Mouse (Mus musculus) gastrocnemius, postnatal 4 days (tissue): Measurements from ENCODE around the gene Cela3b. TPM values are rescaled to one million over a fixed set of nuclear protein-coding genes. Genes with fewer than 3 reads are reported as not detected.
"Not testable (repeated sequence)": the region's sequence is repeated elsewhere in the genome, so short reads cannot be mapped to it uniquely, and the experiment has no call there.

Source experiments
- DNase-seq, 2 experiments: peaks; one replicate each; pipeline ENCODE4 v3.0.0; 2021 to 2022; ENCODE audit warnings: low spot score in 2 of 2, mixed read lengths in 2 of 2
- total RNA-seq, 2 experiments: library from RNA; stranded (reverse); gene quantifications; 2 replicates each; pipeline ENCODE4 v1.2.3; 2021

The Cela3b gene
- total RNA-seq, 2 experiments from 2014 or later: 0.34 TPM; not detected in 1

DNA sequence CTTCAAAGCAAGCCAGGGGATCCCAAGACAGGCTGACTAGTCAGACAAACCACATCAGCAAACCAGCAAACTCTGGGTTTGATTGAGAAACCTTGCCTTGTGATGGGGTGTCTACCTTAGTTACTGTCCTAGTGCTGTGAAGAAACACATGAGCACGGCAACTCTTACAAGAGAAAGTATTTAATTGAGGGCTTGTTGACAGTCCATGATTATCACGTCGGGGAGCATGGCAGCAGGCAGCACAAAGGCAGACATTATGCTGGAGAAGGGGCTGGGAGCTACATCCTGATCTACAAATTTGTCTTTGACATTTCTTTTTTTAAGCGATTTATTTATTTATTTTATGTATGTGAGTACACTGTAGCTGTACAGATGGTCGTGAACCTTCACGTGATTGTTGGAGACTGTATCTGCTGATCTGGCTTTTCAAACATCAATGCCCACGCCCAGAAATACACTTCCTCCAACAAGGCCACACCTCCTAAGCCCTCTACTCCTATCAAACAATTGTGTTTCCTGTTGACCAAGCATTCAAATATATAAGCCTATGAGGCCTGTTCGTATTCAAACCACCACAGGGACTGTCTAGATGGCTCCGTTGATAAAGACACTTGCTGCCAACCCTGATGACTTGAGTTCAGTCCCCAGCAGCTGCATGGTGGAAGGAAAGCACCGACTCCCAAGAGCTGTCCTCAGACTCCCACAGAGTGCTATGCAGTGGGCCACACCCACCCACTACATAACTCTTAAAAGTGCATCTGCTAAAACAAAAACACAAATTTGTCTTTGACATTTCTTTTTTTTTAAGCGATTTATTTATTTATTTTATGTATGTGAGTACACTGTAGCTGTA lies 12.4 kb downstream of the Cela3b start:
- no peak for DNase-seq

DNA sequence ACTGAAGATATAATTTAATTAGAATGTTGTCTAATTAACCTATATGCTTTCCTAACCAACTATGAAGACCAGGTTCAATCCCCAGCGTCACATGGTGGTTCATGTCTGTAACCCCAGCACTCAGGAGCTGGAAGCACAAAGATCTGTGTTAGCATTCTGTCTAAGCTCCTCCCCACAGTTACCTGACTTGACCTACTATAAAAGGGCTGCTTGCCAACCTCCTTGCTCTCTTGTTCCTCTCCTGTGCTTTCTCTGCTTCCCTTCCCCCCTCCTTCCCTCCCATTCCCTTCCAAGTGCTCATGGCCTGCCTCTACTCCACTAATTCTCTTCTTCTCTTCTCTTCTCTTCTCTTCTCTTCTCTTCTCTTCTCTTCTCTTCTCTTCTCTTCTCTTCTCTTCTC lies 15.4 kb downstream of the Cela3b start:
- DNase-seq: no peak

DNA sequence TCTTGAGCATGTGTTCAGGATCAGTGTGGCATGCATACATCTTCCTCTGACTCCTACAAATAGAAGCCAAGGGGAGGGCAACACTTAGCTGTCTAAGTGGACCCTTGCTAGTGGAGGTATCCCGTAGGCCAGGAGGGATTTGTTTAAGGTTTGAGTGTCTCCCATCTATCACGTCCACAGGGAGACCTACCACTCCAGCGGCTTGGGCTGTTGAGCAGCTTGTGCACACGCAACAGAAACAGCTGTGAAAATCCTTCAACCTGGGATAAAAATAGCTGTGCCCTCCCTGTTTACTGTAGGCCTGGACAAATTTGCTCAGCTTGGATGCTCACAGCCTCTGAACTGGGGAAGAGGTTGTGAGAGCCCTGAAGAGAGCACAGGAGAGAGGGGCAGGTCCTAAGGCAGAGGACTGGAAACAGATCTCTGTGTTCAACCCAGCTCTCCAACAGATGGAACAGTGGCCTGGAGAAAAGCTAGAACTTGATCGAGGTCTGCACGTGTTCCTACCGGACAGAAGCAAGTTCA lies 18.1 kb downstream of the Cela3b start:
- DNase-seq: not testable (repeated sequence)

DNA sequence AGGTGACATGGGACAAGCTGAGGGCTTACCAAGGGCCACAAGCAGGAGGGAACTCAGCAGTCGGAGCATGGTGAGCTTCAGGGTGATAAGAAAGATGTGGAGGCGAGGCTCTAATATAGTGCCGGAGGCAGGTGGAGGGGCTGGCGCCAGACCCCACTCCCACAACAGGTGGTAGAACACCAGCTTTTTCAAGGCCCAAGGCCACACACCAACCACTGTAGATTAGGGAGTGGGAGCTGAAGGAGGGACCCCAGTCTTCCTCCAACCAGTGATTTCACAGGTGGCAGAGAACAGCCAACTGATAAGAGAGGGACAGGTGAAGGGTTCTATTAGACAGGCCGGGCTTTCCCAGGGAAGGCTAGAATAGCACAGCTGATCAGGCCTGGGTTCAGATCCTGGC lies 20.6 kb downstream of the Cela3b start, which contains the start of gene Cela3a:
Gene Cela3a, minus strand, starts transcription at position 101 of the 400 bp plus-strand sequence.
- DNase-seq: no peak

DNA sequence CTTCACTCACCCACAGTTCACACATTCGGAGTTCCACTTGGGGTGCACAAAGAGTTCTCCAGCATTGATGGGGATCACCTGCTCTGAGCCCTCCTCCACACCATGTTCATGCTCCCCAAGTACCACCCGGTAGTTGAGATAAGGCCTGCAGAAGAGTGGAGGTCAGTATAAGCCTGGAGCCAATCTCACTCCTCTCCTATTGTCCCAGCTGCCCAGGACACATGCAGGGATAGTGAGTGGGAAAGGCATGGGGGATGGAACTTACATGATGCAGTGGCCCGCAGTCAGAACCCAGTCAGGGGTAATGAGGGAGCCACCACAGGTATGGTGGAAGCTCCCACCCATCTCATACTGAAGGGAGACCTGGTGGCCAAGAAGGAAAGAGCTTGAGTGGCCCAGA lies 24.8 kb downstream of the Cela3b start:
- DNase-seq: no peak

DNA sequence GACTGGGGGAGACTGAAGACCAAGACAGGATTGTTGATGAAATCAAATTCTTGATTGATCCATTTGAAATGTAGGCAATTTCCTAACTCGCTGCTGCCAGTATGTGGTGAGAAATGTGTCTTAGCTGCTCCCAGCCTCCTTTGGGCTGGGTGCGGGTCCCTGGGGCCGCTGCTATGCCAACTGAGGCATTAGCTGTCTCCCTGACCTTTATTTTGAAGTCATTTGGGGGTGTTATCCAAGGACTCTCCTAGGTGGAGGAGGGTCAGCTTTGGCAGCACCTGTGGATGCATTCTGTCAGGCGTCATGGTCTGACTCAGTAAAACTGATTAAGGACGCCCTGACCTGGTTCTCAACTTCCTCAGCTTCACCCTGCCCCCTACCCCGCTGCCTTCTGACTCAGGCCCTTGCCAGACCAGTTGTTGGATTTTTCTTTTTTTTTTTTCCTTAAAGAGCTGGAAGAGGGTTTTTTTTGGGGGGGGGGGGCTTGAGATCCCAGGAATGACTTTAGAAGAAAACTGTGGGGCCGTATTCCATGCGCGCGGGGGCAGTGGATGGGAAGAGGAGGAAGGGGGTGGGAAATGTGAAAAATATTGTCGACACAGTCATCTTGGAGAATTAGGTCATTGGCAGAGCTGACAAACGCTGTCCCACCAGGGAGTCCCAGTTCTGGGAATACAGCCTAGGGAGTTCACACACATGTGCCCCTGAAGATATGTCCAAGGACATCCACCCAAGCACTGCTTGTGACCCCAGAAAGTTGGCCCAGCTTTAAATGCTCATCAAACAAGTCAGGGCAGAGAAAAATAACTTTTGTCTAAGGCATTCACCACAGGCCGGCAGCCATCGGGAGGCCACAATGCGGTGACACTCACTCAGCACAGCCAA lies 33.5 kb downstream of the Cela3b start:
- DNase-seq: no peak

DNA sequence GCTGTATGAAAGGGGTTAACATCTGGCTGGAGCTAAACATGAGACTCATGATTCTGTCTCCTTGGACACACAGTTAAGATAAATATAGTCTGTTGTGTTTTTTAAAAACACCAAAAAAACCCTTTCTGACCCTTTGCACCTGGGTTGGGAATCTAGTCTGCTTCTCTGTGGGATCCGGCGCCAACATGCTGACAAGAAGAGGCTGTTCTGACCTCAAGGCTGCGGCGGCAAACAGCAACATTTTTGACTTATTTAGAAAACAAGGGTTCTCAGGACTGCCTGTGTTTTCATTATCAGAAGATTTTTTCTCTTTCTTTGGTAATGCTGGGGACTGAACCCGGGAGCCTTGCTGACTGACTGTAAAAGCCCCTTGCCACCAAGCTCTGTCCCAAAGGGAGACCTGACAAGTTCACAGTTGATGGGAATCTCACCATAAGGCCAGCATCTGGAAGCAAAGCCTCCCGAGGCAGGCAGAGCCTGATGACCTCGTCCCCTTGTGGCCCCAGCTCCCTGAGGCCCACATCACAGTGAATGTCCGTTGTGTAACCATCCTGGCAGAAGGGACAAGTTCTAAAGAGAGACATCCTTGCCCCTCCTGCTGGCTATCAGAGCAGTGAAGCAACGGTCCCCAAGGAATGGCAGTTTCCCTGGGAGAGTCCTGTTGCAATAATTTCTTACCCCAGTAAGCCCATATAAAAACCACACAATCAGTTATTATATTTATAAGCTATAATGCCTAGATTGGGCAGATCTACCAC lies 36.8 kb downstream of the Cela3b start:
- no peak for DNase-seq

DNA sequence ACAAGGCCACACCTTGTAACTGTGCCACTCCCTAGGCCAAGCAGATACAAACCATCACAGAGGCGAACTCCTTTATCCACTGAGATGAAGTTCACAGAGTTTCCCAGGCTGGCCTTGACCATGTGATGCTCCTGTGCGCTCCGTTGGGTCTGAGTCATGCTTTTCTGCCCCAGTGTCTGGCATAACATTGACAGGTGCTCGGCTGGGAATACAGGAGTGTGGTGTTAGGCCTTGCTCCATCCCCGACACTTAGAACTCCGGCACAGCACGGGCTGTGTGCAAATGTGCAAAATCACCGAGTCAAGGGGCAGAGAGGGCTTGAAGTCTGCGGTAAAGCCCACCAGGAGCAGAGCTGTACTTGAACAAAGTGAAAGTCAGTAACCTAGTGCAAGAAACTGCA lies 37.5 kb downstream of the Cela3b start:
- DNase-seq: no peak

DNA sequence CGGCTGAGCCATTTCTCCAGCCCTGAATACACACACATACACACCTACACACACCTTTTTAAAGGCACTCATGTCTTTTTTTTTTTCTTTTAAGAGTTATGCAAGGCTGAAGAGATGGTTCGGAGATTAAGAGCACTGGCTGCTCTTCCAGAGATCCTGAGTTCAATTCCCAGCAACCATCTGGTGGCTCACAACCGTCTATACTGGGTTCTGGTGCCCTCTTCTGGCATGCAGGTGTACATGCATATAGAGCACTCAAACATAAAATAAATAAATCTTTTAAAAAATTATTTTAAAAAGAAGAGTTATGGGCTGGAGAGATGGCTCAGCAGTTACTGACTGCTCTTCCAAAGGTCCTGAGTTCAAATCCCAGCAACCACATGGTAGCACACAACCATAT lies 39.1 kb downstream of the Cela3b start:
- no peak for DNase-seq

DNA sequence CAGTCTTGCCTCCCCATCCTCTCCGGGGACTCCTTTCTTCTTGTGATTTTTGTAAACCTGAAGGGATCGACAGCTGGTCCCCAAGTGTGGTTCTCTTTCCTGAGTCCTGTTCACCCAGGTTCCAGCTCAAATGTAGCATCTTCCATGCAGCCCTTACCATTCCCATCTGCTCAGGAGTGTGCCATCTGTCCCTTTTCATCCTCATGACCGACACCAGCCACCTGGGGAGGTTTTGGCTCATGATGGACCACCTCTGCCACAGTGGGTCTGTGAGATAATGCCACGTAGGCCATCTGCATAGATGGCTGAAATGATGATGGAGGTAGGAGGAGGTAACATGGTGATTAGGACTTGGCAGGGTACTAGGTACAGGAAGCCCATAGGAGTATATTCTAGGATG lies 40.1 kb downstream of the Cela3b start:
- no peak for DNase-seq

DNA sequence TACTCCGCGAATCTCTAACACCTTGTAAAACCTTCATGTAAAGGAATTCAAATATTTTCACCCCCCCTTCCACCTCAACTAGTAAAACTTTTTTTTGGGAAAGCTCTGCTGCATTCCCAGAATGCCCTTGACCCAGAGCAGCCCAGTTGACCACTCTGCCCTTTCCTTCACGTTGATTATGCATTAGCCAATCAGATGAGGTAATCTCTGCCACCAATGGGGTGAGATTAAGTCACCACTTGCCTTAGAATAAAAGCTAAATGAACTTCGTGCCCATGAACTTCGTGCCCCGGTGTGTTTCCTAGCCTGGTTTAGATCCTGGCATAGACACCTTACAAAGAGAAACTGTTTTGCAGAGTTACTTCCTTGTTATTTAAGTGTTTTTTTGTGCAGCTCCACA lies 41.4 kb downstream of the Cela3b start:
- DNase-seq: no peak

DNA sequence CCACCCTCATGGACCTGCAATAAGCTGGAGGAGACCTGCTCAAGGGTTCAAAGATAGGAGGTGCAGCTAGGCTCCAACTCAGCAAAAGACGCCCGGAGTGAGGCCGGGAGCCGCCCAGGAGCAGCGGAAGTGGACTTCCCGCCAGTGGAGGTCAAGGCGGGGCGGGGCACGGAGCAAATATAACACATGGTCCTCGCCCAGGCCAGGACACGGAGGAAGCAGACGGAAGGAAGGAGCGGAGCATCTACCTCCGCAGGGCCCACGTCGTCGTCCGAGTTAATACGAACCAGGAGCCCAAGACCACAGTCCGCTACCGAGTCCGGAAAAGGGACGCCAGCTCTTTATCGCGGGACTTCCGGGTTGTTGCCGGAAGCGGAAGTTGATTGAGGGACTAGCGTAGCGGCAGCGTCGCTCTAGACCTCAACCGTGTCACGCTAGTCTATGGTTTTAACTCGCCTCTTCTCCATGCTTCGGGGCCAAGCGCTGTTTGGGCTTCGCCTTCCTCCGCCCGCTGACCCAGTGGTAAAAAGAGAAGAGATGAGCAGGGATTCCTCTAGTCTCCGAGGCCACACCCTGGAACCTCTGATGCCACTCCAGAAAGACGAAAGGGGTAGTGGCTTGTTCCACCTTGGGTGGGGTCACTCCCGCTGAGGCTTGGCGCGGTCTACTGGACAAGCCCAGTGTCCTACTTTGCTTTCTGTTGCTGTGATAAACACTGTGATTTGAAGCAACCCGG lies 42.1 kb downstream of the Cela3b start:
- DNase-seq: peak; percentile 64 to 86

DNA sequence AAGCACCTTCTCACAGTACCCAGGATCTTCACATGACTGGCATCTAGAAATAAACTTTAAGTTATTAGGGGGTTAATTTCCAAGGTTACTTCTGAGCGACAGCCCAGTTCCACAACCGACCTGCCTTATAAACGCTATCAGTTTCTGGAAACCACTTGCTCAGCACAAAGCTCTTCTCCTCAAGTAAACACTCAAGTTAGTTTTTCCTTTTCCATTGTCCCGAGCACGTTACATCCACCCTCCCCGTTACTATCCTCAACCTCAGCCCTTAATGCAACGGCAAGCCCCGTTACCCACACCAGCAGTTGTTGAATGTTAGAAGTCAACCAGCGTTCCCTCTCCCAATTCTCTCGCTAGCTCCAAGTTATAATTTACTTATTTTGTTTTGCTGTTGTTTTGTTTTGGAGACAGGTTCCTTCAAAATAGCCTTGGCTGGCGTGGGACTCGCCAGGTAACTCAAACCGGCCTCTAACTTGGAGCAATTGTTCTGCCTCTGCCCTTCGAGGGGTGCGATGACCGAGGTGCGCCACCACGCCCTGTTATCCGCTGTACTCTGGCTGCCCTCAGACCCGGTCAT lies 42.8 kb downstream of the Cela3b start:
- DNase-seq: no peak

DNA sequence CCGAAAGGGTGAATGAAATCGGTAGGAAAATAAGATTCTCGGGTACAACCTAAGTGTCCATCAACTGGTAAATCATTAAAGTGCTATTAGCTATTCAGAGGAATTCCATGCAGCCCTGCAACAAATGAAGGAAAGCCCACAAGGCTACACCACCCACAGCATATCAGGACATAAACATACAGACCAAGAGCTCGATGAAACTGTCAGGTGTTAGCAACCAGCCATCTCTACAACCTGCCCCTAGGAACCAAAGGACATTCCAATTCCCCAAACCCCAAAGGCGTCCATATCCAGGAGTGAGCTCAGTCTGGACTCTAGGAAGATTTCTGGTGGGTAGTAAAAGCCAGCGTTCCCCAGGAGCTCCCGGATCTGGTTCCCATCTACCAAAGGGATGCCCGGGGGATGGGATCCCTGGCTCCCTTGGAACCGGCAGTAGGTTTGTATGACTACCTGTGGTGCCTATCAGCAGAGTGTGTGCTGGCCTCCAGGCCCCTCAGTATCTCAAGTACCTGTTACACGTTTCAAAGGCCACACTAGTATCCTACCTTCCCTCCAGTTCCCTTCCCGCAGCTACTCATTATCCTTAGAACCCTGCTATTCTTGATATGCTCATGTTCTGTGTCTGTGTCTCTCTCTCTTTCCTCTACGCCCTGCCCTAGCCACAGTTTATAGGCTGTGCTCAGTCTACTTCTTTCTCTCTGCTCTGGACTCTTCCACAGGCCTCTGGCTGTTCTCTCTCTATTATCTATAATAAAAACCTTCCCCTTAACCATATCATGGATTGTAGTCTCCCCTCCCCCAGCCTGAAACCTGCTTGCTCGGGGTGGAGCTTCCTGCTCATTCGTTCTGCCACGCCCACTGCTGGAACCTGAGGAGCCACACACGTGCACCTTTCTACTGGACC lies 49.4 kb downstream of the Cela3b start:
- no peak for DNase-seq

DNA sequence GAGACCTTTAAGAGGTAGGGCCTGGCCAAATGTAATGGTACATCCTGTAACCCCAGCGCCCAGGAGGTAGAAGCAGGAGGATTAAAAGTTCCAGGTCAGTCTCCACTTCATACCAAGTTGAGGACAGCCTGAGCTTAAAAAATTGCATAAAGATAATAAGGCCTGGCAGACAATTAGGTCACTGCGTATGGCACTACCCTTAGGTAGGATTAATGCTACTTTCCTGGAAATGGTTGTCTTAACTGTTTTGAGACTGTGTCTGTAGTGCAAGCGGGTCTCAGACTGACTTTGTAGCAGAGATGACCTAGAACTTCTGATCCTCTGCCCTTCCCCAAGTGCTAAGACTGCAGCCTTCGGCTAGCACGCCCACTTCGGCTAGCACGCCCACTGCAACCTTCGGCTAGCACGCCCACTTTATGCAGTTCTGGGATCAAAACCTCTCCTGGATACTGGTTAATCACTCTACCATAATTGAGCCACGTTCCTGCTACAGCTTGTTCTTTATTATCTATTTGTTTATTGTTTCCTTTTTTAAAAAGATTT lies 50.6 kb downstream of the Cela3b start:
- no peak for DNase-seq

DNA sequence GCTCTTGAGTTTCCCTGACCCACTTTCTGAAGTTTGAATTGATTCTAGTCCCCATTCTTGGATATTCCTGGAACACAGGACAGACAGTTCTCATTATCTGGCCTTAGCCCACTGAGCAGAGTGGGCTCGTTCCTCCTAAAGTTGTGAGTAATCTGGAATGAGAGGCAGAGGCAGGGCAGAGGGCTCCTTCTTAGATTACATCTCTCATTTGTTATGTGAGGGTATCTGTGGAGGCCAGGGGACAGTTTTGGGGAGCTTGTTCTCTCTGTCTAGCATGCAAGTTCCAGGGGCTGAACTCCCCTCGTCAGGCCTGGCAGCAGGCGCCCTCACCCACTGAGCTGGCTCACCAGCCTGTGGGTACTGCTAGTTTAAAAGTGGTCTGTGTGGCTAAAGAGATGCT lies 51.3 kb downstream of the Cela3b start:
- no peak for DNase-seq

DNA sequence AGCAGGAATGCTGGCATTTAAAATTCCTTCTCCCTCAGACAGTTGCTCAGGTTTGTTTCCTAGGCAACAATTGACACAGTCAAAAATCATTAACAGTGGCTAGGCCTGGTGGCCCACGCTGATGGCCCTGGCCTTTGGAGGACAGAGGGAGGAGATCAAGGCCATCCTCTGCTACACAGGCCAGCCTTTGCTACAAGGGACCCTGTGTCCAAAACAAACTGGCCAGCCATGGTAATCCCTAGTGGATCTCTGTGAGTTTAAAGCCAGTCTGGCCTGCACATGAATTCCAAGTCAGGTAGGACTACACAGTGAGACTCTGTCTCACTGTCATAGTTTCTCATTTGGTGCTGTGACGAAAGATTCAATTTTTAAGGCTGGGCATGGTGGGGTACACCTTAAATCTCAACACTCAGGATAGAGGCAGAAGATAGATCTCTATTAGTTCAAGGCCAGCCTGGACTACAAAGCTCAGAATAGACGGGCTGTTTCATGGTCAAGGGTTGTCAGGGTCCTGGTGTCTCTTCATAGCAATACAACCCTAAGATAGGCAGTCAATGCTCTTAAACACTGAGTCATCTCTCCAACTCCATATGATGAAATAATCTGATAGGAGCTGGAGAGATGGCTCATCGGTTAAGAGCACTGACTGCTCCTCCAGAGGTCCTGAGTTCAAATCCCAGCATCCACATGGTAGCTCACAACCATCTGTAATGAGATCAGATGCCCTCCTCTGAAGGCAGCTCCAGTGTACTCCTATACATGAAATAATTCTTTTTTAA lies 52.6 kb downstream of the Cela3b start:
- no peak for DNase-seq

DNA sequence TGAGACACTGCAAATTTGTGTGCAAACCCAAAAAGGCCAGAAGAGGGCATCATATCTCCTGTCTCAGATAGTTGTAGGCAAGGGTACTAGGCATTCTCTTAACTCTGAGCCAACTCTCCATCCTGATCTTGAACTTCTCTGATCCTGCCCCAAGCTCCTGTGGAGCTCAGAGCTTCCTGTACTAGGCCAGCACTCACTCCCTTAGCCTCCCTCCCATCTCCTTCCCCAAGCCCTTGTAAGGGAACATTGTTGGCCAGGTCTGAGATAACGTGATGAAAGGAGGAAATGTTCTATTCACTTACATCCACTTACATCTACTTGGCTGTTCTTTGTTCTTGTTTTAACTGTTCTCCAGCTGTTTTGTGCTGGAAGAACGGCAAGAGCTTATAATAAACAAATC lies 53.6 kb downstream of the Cela3b start:
- no peak for DNase-seq
